Mouse (Mus musculus): ENCODE measurements at regions not wholly inside any gene's neighbourhood (a gene's known extent, or its start where the extent isn't known, plus 50 kb on each side); places are given as distances from the start of the nearest gene placed in this dataset.

- Histone ChIP-seq H3K27me3 (ENCODE audit: control insufficient read depth, insufficient read depth, insufficient read length) (no peaks in the 10 kb centered on the region), H3ac (ENCODE audit: control insufficient read depth, insufficient read length, low read depth) (no peak overlapping the region), H3K4me3 (ENCODE audit: insufficient read depth, poor library complexity, severe bottlenecking) (no peak overlapping the region), H3K79me3 (ENCODE audit: low read depth) (no peaks in the 10 kb centered on the region), H3K36me3 (ENCODE audit: control insufficient read depth, insufficient read depth) (no peaks in the 10 kb centered on the region), H3K79me2 (ENCODE audit: control insufficient read depth, insufficient read depth) (no peaks in the 10 kb centered on the region)
- TF ChIP-seq MYOG (IDR thresholded peaks at IDR 0.05; ENCODE audit: control insufficient read depth, extremely low read depth, insufficient read length): no peak
- TF ChIP-seq USF1 (IDR thresholded peaks at IDR 0.05; ENCODE audit: low read depth): no peak
- TF ChIP-seq MAX (IDR thresholded peaks at IDR 0.05): no peak
Measured at GRCm38 (mm10) chr13:112002661-112003347, 194.0 kb upstream of the Map3k1 start.

DNA sequence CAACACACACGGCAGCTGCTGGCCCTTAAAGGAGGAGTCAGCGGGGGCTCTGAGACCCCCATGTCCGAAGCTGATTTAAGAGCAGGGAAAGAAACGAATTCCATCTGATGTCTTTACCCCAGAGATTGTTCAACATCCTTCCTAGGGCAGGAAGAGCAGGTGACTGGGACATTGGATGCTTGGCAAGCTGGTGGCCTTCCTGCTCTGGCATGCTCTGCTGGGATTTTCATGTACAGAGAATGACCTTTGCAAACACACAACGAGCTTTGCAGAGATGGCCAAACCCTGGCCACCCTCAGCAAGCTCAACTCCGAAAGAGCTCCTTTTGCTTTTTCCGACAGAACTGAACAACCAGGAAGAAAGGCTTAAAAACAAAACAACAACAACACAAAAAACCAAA, 194.7 kb upstream of the Map3k1 start:
- Histone ChIP-seq H3K27me3 (ENCODE audit: control insufficient read depth, insufficient read depth, insufficient read length) (no peaks in the 10 kb centered on the region), H3K36me3 (ENCODE audit: control insufficient read depth, insufficient read depth) (no peaks in the 10 kb centered on the region), H3K79me3 (ENCODE audit: low read depth) (no peaks in the 10 kb centered on the region), H3K79me2 (ENCODE audit: control insufficient read depth, insufficient read depth) (no peaks in the 10 kb centered on the region), H3ac (ENCODE audit: control insufficient read depth, insufficient read length, low read depth) (no peak overlapping the region), H3K4me3 (ENCODE audit: insufficient read depth, poor library complexity, severe bottlenecking) (no peak overlapping the region)
- TF ChIP-seq MAX (IDR thresholded peaks at IDR 0.05) (no peak), FOSL1 (IDR thresholded peaks at IDR 0.05; ENCODE audit: insufficient read depth, low read length, poor library complexity, severe bottlenecking) (no peak), USF1 (IDR thresholded peaks at IDR 0.05; ENCODE audit: low read depth) (no peak), MYOG (IDR thresholded peaks at IDR 0.05; ENCODE audit: control insufficient read depth, extremely low read depth, insufficient read length) (no peak), CTCF (IDR thresholded peaks at IDR 0.05; ENCODE audit: control insufficient read depth, insufficient read depth, insufficient read length) (no peak), CEBPB (IDR thresholded peaks at IDR 0.05; ENCODE audit: low read depth) (no peak), MYOD1 (IDR thresholded peaks at IDR 0.05; ENCODE audit: control insufficient read depth, insufficient read length, low read depth) (no peak)

- no peaks in the 10 kb centered on the region for H3K79me2 ChIP-seq (ENCODE audit: control insufficient read depth, insufficient read depth)
- no peaks in the 10 kb centered on the region for H3K79me3 ChIP-seq (ENCODE audit: low read depth)
- no peaks in the 10 kb centered on the region for H3K36me3 ChIP-seq (ENCODE audit: control insufficient read depth, insufficient read depth)
- TF ChIP-seq CEBPB (IDR thresholded peaks at IDR 0.05; ENCODE audit: low read depth): no peak
- TF ChIP-seq MYOG (IDR thresholded peaks at IDR 0.05; ENCODE audit: control insufficient read depth, extremely low read depth, insufficient read length): no peak
- no peak for TF ChIP-seq USF1 (IDR thresholded peaks at IDR 0.05; ENCODE audit: low read depth)
- no peak for TF ChIP-seq FOSL1 (IDR thresholded peaks at IDR 0.05; ENCODE audit: insufficient read depth, low read length, poor library complexity, severe bottlenecking)
- TF ChIP-seq MAX (IDR thresholded peaks at IDR 0.05): no peak
- no peak for TF ChIP-seq MYOD1 (IDR thresholded peaks at IDR 0.05; ENCODE audit: control insufficient read depth, insufficient read length, low read depth)
- TF ChIP-seq CTCF (IDR thresholded peaks at IDR 0.05; ENCODE audit: control insufficient read depth, insufficient read depth, insufficient read length): no peak
- no peak overlapping the region for H3ac ChIP-seq (ENCODE audit: control insufficient read depth, insufficient read length, low read depth)
- H3K4me3 ChIP-seq (ENCODE audit: insufficient read depth, poor library complexity, severe bottlenecking): no peak overlapping the region
- no peaks in the 10 kb centered on the region for H3K27me3 ChIP-seq (ENCODE audit: control insufficient read depth, insufficient read depth, insufficient read length)
Measured at GRCm38 (mm10) chr13:112004126-112004525, 195.3 kb upstream of the Map3k1 start.

DNA sequence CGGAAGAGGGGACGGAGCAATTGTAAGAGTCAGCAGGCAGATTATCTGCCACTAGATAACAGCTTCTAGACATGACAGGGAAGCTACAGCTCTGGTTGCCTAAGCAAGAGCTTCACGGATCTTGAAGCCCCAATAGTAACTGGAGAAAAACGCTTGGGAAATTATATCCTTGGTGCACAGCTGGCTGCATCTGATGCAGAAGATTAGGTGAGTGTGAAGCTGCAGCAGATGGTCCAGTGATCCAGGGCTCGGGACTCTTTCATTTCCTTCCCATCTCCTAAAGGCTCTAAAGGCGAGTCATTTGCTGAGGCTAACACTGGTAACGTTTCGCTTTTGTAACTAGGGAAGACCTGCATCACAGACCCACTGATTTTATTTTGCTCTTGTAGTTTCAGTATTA, 196.6 kb upstream of the Map3k1 start:
- no peak overlapping the region for H3K4me3 ChIP-seq (ENCODE audit: insufficient read depth, poor library complexity, severe bottlenecking)
- H3K79me2 ChIP-seq (ENCODE audit: control insufficient read depth, insufficient read depth): no peaks in the 10 kb centered on the region
- no peaks in the 10 kb centered on the region for H3K27me3 ChIP-seq (ENCODE audit: control insufficient read depth, insufficient read depth, insufficient read length)
- H3ac ChIP-seq (ENCODE audit: control insufficient read depth, insufficient read length, low read depth): no peak overlapping the region
- H3K36me3 ChIP-seq (ENCODE audit: control insufficient read depth, insufficient read depth): no peaks in the 10 kb centered on the region
- no peaks in the 10 kb centered on the region for H3K79me3 ChIP-seq (ENCODE audit: low read depth)
- no peak for TF ChIP-seq CEBPB (IDR thresholded peaks at IDR 0.05; ENCODE audit: low read depth)
- TF ChIP-seq CTCF (IDR thresholded peaks at IDR 0.05; ENCODE audit: control insufficient read depth, insufficient read depth, insufficient read length): no peak
- no peak for TF ChIP-seq MYOD1 (IDR thresholded peaks at IDR 0.05; ENCODE audit: control insufficient read depth, insufficient read length, low read depth)
- no peak for TF ChIP-seq FOSL1 (IDR thresholded peaks at IDR 0.05; ENCODE audit: insufficient read depth, low read length, poor library complexity, severe bottlenecking)
- no peak for TF ChIP-seq MYOG (IDR thresholded peaks at IDR 0.05; ENCODE audit: control insufficient read depth, extremely low read depth, insufficient read length)
- TF ChIP-seq MAX (IDR thresholded peaks at IDR 0.05): no peak
- no peak for TF ChIP-seq USF1 (IDR thresholded peaks at IDR 0.05; ENCODE audit: low read depth)

DNA sequence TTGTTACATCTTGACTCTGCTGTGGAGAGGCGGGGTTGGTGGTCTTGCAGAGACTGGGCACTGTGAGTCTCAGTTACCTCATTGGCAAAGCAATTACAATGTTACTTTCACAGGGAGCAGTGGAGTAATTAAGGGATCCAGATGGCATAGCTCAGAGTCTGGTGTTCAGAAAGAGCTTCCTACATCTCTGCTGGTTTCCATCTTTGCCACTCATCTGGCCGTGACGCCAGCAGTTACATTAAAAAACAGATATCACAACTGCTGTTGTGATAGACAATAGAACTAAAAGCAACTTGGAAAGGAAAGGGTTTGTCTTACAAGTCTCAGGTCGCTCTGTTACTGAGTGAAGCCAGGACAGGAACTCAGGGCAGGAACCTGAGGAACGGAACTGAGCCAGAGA, 200.0 kb upstream of the Map3k1 start:
- Histone ChIP-seq H3K79me2 (ENCODE audit: control insufficient read depth, insufficient read depth) (no peaks in the 10 kb centered on the region), H3K27me3 (ENCODE audit: control insufficient read depth, insufficient read depth, insufficient read length) (no peaks in the 10 kb centered on the region), H3K36me3 (ENCODE audit: control insufficient read depth, insufficient read depth) (no peaks in the 10 kb centered on the region), H3K79me3 (ENCODE audit: low read depth) (no peaks in the 10 kb centered on the region), H3K4me3 (ENCODE audit: insufficient read depth, poor library complexity, severe bottlenecking) (no peak overlapping the region), H3ac (ENCODE audit: control insufficient read depth, insufficient read length, low read depth) (no peak overlapping the region)
- TF ChIP-seq USF1 (IDR thresholded peaks at IDR 0.05; ENCODE audit: low read depth) (no peak), CTCF (IDR thresholded peaks at IDR 0.05; ENCODE audit: control insufficient read depth, insufficient read depth, insufficient read length) (no peak), MYOD1 (IDR thresholded peaks at IDR 0.05; ENCODE audit: control insufficient read depth, insufficient read length, low read depth) (no peak), MAX (IDR thresholded peaks at IDR 0.05) (no peak), FOSL1 (IDR thresholded peaks at IDR 0.05; ENCODE audit: insufficient read depth, low read length, poor library complexity, severe bottlenecking) (no peak), CEBPB (IDR thresholded peaks at IDR 0.05; ENCODE audit: low read depth) (no peak), MYOG (IDR thresholded peaks at IDR 0.05; ENCODE audit: control insufficient read depth, extremely low read depth, insufficient read length) (no peak)

- H3K27me3 ChIP-seq (ENCODE audit: control insufficient read depth, insufficient read depth, insufficient read length): no peaks in the 10 kb centered on the region
- no peaks in the 10 kb centered on the region for H3K36me3 ChIP-seq (ENCODE audit: control insufficient read depth, insufficient read depth)
- H3K4me3 ChIP-seq (ENCODE audit: insufficient read depth, poor library complexity, severe bottlenecking): no peak overlapping the region
- no peak overlapping the region for H3ac ChIP-seq (ENCODE audit: control insufficient read depth, insufficient read length, low read depth)
- no peaks in the 10 kb centered on the region for H3K79me3 ChIP-seq (ENCODE audit: low read depth)
- no peaks in the 10 kb centered on the region for H3K79me2 ChIP-seq (ENCODE audit: control insufficient read depth, insufficient read depth)
- TF ChIP-seq USF1 (IDR thresholded peaks at IDR 0.05; ENCODE audit: low read depth): no peak
Measured at GRCm38 (mm10) chr13:112009288-112009687, 200.5 kb upstream of the Map3k1 start.
